Mouse (Mus musculus) neural tube, embryonic 12.5 days (tissue): ENCODE data around the gene Slc35b3. TPM values are rescaled to one million over a fixed set of nuclear protein-coding genes. Genes with fewer than 3 reads are reported as not detected.

ENCODE experiments used
- ATAC-seq: fragments of 200-750 bp; cut with Nextera tagmentation; 2 replicates; pipeline ENCODE4 v1.8.0; 2017; ENCODE audit warnings: low read depth, mild to moderate bottlenecking, moderate TSS enrichment, moderate library complexity; ENCODE audit not compliant: low FRiP score
- H3K27ac ChIP-seq: fragments of 300-500 bp; sonication (generic); 2 replicates; pipeline ENCODE4 v1.5.1; 2016
- H3K27me3 ChIP-seq: fragments of 300-500 bp; sonication (generic); replicated peaks from 2 replicates; pipeline ENCODE4 v1.6.1; 2016; ENCODE audit warnings: mild to moderate bottlenecking
- H3K36me3 ChIP-seq: fragments of 300-500 bp; sonication (generic); 2 replicates; pipeline ENCODE4 v1.6.1; 2016; ENCODE audit warnings: mild to moderate bottlenecking
- H3K4me1 ChIP-seq: fragments of 300-500 bp; sonication (generic); 2 replicates; pipeline ENCODE4 v1.6.1; 2016
- H3K4me2 ChIP-seq: fragments of 300-500 bp; sonication (generic); replicated peaks from 2 replicates; pipeline ENCODE4 v1.6.1; 2016; ENCODE audit warnings: mild to moderate bottlenecking
- H3K4me3 ChIP-seq: fragments of 300-500 bp; sonication (generic); 2 replicates; pipeline ENCODE4 v1.5.1; 2016
- H3K9ac ChIP-seq: fragments of 300-500 bp; sonication (generic); 2 replicates; pipeline ENCODE4 v1.6.1; 2016; ENCODE audit warnings: mild to moderate bottlenecking
- H3K9me3 ChIP-seq: fragments of 300-500 bp; sonication (generic); 2 replicates; pipeline ENCODE4 v1.6.1; 2016; ENCODE audit warnings: mild to moderate bottlenecking
- WGBS: fragments of 180-500 bp; shearing (Covaris S2); methylation state at CpG from one replicate; pipeline ENCODE4 v1.1.7; 2016; 5-methylcytosine and 5-hydroxymethylcytosine counted together
- polyA plus RNA-seq: library from polyadenylated mRNA; unstranded; fragments of >200 nt; fragmentation: Nextera tagmentation; extraction: Ambion mirVana; gene quantifications from 2 replicates; pipeline ENCODE4 v1.2.1, GENCODE M21; 2016

Gene Slc35b3
- 32.8 and 33.4 TPM in 2 replicates for polyA plus RNA-seq

DNA sequence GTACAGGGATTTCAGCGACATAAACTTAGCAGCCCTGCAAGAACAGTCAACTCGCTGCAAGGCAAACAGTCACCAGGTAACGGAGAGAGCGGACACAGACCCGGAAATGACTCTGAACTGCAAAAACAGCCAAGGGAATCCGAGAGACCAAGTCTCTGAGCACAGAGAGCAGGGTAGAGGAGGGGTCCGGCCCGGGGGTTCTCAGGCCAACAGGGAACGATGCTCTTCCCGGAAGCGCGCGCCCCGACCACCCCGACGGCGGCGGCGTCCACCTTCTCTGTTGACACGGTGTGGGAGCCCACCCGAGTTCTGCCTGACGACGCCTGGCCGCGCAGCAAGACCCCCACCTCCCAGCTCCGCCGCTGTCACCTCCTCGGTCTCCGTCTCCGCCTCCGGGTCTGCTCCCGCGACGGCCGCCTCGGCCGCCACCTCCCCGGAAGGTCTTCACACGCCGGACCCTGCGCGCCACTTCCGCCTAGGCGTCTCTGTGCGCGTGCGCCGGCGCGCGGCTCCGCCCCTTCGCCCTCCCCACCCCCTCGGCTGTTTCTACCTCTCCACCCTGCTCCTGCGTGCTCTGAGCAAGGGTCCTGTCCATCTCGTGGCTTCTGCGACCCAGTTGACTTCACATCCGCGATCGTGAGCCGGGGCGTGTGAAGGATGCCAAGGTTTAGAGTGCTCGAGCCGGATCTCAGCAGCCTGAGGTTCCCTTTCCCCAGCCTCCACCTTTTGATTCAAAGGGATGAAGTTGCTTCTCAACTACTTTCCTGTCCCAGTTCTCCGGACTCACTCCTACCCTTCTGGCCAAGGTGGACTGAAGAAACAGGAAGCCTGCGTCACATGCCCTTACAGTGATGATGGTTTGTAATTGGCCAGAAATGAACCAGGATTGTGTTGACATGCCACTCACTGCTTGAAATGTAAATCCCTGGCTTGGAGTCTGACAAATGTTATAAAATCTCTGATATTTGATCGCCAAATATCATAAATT is at the start of gene Slc35b3:
Gene Slc35b3, minus strand, starts transcription at position 813 of the 988 bp plus-strand sequence.
- WGBS = 1% methylated on average over 67 of the region's 67 CpGs
- peak; percentile 98 for ATAC-seq
- no peak within 1 kb of the TSS for H3K27ac ChIP-seq

DNA sequence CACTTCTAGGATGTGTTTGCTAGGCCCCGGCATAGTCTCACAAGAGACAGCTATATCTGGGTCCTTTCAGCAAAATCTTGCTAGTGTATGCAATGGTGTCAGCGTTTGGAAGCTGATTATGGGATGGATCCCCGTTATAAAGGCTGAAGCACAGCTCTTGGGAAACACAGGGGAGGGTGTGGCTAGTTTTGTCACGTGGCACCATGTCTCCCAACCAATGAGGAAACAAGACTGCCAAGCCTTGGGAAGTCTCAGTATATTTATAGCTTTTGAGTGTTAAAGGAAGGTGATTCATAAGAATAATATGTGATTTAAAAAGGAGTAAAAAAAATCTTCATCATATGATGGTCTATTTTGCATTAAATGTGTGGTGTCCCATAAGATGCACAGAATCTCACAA is 49.6 kb upstream of the Slc35b3 start:
- Histone ChIP-seq H3K27me3 (no peaks in the 10 kb centered on the region), H3K4me1 (no peaks in the 10 kb centered on the region), H3K27ac (no peak overlapping the region), H3K4me2 (no peak overlapping the region), H3K36me3 (no peaks in the 10 kb centered on the region), H3K4me3 (no peak overlapping the region), H3K9ac (no peak overlapping the region), H3K9me3 (no peaks in the 10 kb centered on the region)
- WGBS = 80% methylated on average over 4 of the region's 4 CpGs
- no peak for ATAC-seq

More for the DNA sequence above, at the start of gene Slc35b3:
- H3K27me3 ChIP-seq = no peaks in the 10 kb centered on the region
- no peaks in the 10 kb centered on the region for H3K36me3 ChIP-seq
- H3K9me3 ChIP-seq = no peaks in the 10 kb centered on the region
- peak within 1 kb of the TSS; percentile 71 for H3K4me2 ChIP-seq
- peak within 1 kb of the TSS; percentile 87 for H3K4me3 ChIP-seq
- H3K9ac ChIP-seq = peak within 1 kb of the TSS; percentile 75
- peaks cover 12% of the 10 kb centered on the region; the same call in 1 of the 2 replicates for H3K4me1 ChIP-seq

GRCm38 (mm10) chr13:39003101-39003762 is 42.6 kb upstream of the Slc35b3 start:
- no peak overlapping the region for H3K9ac ChIP-seq
- ATAC-seq = no peak

GRCm38 (mm10) chr13:39002424-39002823 is 41.7 kb upstream of the Slc35b3 start:
- no peak overlapping the region for H3K9ac ChIP-seq
- ATAC-seq = no peak
- 78% methylated on average over 1 of the region's 1 CpGs for WGBS

More at GRCm38 (mm10) chr13:39003101-39003762, 42.6 kb upstream of the Slc35b3 start:
- no peaks in the 10 kb centered on the region for H3K4me1 ChIP-seq
- no peak overlapping the region for H3K4me2 ChIP-seq
- H3K27ac ChIP-seq = no peak overlapping the region
- H3K4me3 ChIP-seq = no peak overlapping the region
- H3K9me3 ChIP-seq = no peaks in the 10 kb centered on the region
- H3K27me3 ChIP-seq = no peaks in the 10 kb centered on the region
- no peaks in the 10 kb centered on the region for H3K36me3 ChIP-seq

GRCm38 (mm10) chr13:39001434-39001833 is 40.8 kb upstream of the Slc35b3 start:
- Histone ChIP-seq H3K27ac (no peak overlapping the region), H3K9ac (no peak overlapping the region), H3K36me3 (no peaks in the 10 kb centered on the region), H3K4me1 (no peaks in the 10 kb centered on the region), H3K27me3 (no peaks in the 10 kb centered on the region), H3K9me3 (no peaks in the 10 kb centered on the region), H3K4me2 (no peak overlapping the region), H3K4me3 (no peak overlapping the region)
- WGBS = 91% methylated on average over 11 of the region's 11 CpGs
- ATAC-seq = no peak

More at GRCm38 (mm10) chr13:39002424-39002823, 41.7 kb upstream of the Slc35b3 start:
- no peaks in the 10 kb centered on the region for H3K27me3 ChIP-seq
- H3K4me3 ChIP-seq = no peak overlapping the region
- no peaks in the 10 kb centered on the region for H3K4me1 ChIP-seq
- H3K36me3 ChIP-seq = no peaks in the 10 kb centered on the region
- H3K9me3 ChIP-seq = no peaks in the 10 kb centered on the region
- H3K4me2 ChIP-seq = no peak overlapping the region
- no peak overlapping the region for H3K27ac ChIP-seq

DNA sequence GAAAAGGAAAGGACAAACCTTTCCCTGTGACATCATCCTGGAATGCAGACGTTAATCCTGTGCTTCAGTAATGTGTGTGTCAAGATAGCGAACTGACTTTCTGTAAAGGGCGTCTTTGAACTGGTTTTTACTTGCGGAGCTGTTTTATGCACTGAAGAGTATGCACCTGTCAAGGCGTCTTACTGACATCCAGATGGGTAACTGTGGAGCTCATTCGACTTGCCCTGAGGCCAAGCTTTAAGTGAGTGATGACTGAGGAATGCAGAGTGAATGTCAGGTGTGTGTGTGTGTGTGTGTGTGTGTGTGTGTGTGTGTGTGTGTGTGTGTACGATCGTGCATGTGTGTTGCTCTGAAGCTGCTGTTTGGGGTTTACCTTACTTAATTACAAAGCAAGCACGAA is 38.3 kb upstream of the Slc35b3 start:
- Histone ChIP-seq H3K36me3 (no peaks in the 10 kb centered on the region), H3K4me1 (no peaks in the 10 kb centered on the region), H3K4me3 (no peak overlapping the region), H3K9ac (no peak overlapping the region), H3K27ac (no peak overlapping the region), H3K9me3 (no peaks in the 10 kb centered on the region), H3K27me3 (no peaks in the 10 kb centered on the region), H3K4me2 (no peak overlapping the region)
- 84% methylated on average over 9 of the region's 9 CpGs for WGBS
- no peak for ATAC-seq

- ATAC-seq = no peak
- Histone ChIP-seq H3K4me1 (no peaks in the 10 kb centered on the region), H3K27ac (no peak overlapping the region), H3K4me2 (no peak overlapping the region), H3K27me3 (no peaks in the 10 kb centered on the region), H3K36me3 (no peaks in the 10 kb centered on the region), H3K4me3 (no peak overlapping the region), H3K9ac (no peak overlapping the region), H3K9me3 (no peaks in the 10 kb centered on the region)
- 31% methylated on average over 5 of the region's 5 CpGs for WGBS
Measured at GRCm38 (mm10) chr13:38992529-38992928, 31.9 kb upstream of the Slc35b3 start.

DNA sequence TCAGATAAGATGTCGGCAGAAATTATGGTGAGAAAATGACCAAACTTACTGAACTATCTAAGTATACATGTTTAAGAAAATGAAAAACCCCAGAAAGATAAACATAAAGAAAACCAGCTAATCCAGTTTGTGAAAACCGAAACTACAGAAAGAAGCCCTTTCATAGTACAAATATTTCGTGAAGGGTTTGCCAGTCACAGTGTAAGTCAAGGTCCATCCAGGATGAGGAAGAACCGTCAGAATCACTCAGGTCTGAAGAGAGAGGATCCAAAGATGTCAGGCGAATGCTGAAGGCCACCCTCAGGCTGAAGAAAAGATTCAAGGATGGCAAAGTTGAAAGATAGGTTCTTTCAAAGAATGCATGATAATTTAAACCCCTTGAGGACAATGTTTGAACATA is 23.1 kb upstream of the Slc35b3 start:
- Histone ChIP-seq H3K27me3 (no peaks in the 10 kb centered on the region), H3K9me3 (no peaks in the 10 kb centered on the region), H3K4me1 (no peaks in the 10 kb centered on the region), H3K9ac (no peak overlapping the region), H3K4me3 (no peak overlapping the region), H3K27ac (no peak overlapping the region), H3K36me3 (no peaks in the 10 kb centered on the region), H3K4me2 (no peak overlapping the region)
- ATAC-seq = no peak
- WGBS = 86% methylated on average over 5 of the region's 5 CpGs

GRCm38 (mm10) chr13:38980900-38981299 is 20.2 kb upstream of the Slc35b3 start:
- H3K4me1 ChIP-seq = no peaks in the 10 kb centered on the region
- H3K4me2 ChIP-seq = no peak overlapping the region
- 85% methylated on average over 3 of the region's 3 CpGs for WGBS
- H3K9me3 ChIP-seq = no peaks in the 10 kb centered on the region
- H3K9ac ChIP-seq = no peak overlapping the region
- no peak for ATAC-seq
- no peaks in the 10 kb centered on the region for H3K36me3 ChIP-seq
- no peak overlapping the region for H3K4me3 ChIP-seq
- H3K27ac ChIP-seq = no peak overlapping the region
- no peaks in the 10 kb centered on the region for H3K27me3 ChIP-seq

DNA sequence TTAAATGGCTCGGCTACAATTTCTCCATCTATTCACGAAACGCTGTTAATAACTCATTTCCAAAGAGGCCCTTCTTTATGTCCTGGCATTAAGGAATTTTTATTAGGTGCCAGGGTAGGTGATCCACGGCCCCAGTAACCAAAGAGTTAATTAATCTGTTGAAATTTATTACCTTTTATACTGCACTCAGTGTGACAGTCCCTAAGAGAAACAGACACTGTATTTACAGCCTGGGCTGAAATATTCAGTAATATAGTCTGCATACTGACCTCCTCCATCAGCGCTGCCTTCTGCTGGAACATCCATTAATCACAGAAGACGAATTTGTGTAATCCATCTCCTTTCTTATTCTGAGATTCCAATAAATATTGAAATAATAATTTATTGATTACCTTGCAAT is 16.3 kb upstream of the Slc35b3 start:
- H3K27me3 ChIP-seq = no peaks in the 10 kb centered on the region
- no peak overlapping the region for H3K4me3 ChIP-seq
- H3K4me2 ChIP-seq = no peak overlapping the region
- 42% methylated on average over 6 of the region's 6 CpGs for WGBS
- no peaks in the 10 kb centered on the region for H3K36me3 ChIP-seq
- no peaks in the 10 kb centered on the region for H3K9me3 ChIP-seq
- H3K27ac ChIP-seq = no peak overlapping the region
- no peaks in the 10 kb centered on the region; the same call in 1 of the 2 replicates for H3K4me1 ChIP-seq
- H3K9ac ChIP-seq = no peak overlapping the region
- peak; percentile 83 for ATAC-seq

DNA sequence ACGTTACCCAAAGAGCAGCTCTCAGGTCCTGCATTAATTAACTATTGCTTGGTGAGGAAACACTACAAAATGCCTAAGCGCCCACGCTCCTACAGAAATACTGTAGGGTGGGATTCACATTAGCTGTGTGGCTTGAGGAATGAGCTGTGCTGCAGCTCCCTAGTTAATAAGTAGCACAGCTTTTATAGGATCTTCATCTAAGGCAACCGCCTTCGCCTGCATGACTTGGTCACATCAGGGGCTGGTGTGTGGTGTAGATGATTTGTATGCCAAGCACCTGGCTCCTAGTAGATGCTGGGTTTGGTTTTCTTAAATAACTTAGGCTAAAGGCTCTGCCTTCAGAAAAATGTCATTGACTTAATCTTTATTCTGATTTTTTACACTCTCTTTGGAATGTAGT is 15.2 kb upstream of the Slc35b3 start:
- Histone ChIP-seq H3K36me3 (no peaks in the 10 kb centered on the region), H3K27ac (no peak overlapping the region), H3K9me3 (no peaks in the 10 kb centered on the region), H3K4me1 (no peaks in the 10 kb centered on the region; the same call in 1 of the 2 replicates), H3K27me3 (no peaks in the 10 kb centered on the region), H3K4me3 (no peak overlapping the region), H3K9ac (no peak overlapping the region), H3K4me2 (no peak overlapping the region)
- 87% methylated on average over 5 of the region's 5 CpGs for WGBS
- no peak for ATAC-seq

DNA sequence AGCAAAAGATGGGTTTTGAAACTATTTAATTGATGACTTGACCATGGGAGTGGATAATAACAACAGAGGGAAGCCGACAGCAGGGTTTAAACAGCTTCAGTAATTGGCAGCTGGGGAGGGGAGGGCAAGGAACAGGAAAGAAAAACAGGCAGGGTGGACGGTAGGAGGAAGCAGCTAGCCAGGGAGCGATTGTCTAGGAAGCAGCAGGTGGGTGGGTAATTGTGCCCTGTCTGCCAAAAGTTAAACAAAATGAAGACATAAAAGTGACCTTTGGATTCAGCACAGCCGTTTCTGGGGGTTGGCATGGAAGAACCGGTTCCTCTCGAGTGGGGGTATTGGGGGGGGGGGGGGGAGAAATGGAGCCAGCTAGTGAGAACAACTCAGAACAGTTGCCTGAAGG is 11.9 kb upstream of the Slc35b3 start:
- no peak overlapping the region for H3K4me3 ChIP-seq

More for the DNA sequence above, 11.9 kb upstream of the Slc35b3 start:
- Histone ChIP-seq H3K4me2 (no peak overlapping the region), H3K36me3 (no peaks in the 10 kb centered on the region), H3K27ac (no peak overlapping the region), H3K9ac (no peak overlapping the region), H3K27me3 (no peaks in the 10 kb centered on the region), H3K4me1 (no peaks in the 10 kb centered on the region; the same call in 1 of the 2 replicates), H3K9me3 (no peaks in the 10 kb centered on the region)
- 1% methylated on average over 6 of the region's 6 CpGs for WGBS
- no peak for ATAC-seq
